Comparison of ENCODE assay signal across 25 mouse cellular contexts in the genomic region with DNA sequence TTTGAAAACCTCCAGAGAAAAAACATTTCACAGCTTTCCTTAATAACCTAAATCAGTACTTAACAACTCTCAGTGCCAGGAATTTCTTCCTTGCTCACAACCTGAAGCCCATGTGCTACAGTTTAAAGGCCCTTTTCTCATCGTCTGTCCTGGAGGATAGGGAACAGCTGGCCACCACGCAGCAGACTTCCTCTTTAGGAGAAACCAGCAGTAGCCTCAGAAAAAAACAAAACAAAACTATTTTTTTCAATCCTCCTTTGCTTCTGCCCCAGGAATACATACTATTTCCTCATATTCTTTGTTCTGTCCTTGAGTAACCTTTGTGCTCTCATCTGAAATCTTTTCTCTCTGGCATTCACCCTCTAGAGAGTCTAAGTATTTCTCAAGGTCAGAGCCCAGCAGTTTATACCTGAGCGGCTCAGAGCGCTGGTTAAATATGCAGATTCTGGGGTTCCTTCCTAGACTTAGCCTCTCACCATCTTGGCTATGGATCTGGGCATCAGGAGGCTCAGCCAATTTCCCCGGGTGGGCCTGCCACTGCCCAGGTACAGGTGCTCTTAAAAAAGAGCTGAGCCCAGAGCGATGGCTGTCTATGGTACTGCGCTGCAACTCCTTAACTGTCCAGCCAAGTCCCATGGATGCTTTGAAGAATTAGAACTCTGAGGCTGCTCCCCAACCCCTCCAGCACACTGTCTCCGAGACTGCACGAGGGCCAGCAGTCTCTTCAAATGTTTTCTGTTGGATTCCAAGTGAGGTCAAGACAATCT.
DNase-seq lines count a peak whose midpoint lies in the region; ATAC-seq and TF ChIP-seq lines count a peak whose summit lies in the region.
"Had no signal": no experiment of that assay in that cellular context is flagged by ENCODE, and none has a peak within 500 bp of the region (broad histone marks: within the 10 kb centered on the region; RNA-seq: fewer than 3 reads in every experiment).

No protein-coding gene starts in this region.

- H3K4me3 ChIP-seq in forebrain, embryonic 11.5 days (ENCODE audit: low read depth, low read length): no peak overlapping the region
- no peak overlapping the region for H3K4me3 ChIP-seq in forebrain, postnatal 0 days (ENCODE audit: low read depth, low read length)
- no peak overlapping the region for H3K4me3 ChIP-seq in kidney, postnatal 0 days (replicated peaks; ENCODE audit: low read depth, low read length)
- no peak overlapping the region for H3K4me3 ChIP-seq in brown adipose tissue, adult 24 weeks (ENCODE audit: insufficient read depth, low read depth, low read length)
- H3K4me3 ChIP-seq: forebrain, embryonic 12.5 days; heart, embryonic 12.5 days; hindbrain, embryonic 10.5 days; limb, embryonic 12.5 days; liver, embryonic 13.5 days; megakaryocyte, embryonic 14.5 days; midbrain, embryonic 13.5 days; neural tube, embryonic 12.5 days had no signal

- ATAC-seq in forebrain, embryonic 11.5 days (replicated peaks; ENCODE audit: low FRiP score): 0 out of 2 replicates have a peak, but pooled peaks have one; percentile 36
- ATAC-seq in forebrain, postnatal 0 days: no peak
- ATAC-seq in kidney, postnatal 0 days (replicated peaks; ENCODE audit: low FRiP score, low read depth): 0 out of 2 replicates have a peak, but pooled peaks have one; percentile 7
- peak; percentile 94 for ATAC-seq in granulocyte monocyte progenitor cell, adult 5-6 weeks (replicated peaks; ENCODE audit: poor library complexity, severe bottlenecking)
- ATAC-seq: hindbrain, embryonic 16.5 days; intestine, embryonic 16.5 days; midbrain, embryonic 13.5 days had no signal

- no peak for DNase-seq in forebrain, embryonic 11.5 days (ENCODE audit: low spot score)
- no peak for DNase-seq in forebrain, postnatal 0 days
- peak; percentile 52 for DNase-seq in kidney, postnatal 0 days (ENCODE audit: low spot score)
- DNase-seq in kidney, adult 11 months: no peak
- DNase-seq in thymus, postnatal 0 days (ENCODE audit: low spot score): no peak
- no peak for DNase-seq in urinary bladder, postnatal 4 days (ENCODE audit: low spot score in 2 of 2)
- DNase-seq: cerebellum, adult 9-10 months; heart, postnatal 10 days; liver, embryonic 13.5 days; lung, adult 2 months; lung, postnatal 14 days; right cerebral cortex, postnatal 14 days; thymus, postnatal 14 days had no signal

- H3K27ac ChIP-seq in forebrain, embryonic 11.5 days (ENCODE audit: low read depth, low read length): no peak overlapping the region
- H3K27ac ChIP-seq in forebrain, postnatal 0 days (ENCODE audit: low read depth, low read length): no peak overlapping the region
- no peak overlapping the region for H3K27ac ChIP-seq in kidney, postnatal 0 days
- peak overlapping the region; percentile 62; the same call in 1 of the 2 replicates for H3K27ac ChIP-seq in brown adipose tissue, adult 24 weeks (replicated peaks; ENCODE audit: low read depth, low read length)
- H3K27ac ChIP-seq: forebrain, embryonic 12.5 days; hindbrain, embryonic 10.5 days; limb, embryonic 12.5 days; liver, embryonic 13.5 days; midbrain, embryonic 13.5 days; neural tube, embryonic 12.5 days; stomach, postnatal 0 days had no signal

- no peak for TF ChIP-seq CTCF in forebrain, postnatal 0 days (IDR thresholded peaks at IDR 0.05; ENCODE audit: low read depth)
- no peak for TF ChIP-seq CTCF in kidney, postnatal 0 days (IDR thresholded peaks at IDR 0.05; ENCODE audit: low read depth)

- H3K9ac ChIP-seq in forebrain, embryonic 11.5 days (ENCODE audit: low read length): no peak overlapping the region
- H3K9ac ChIP-seq in forebrain, postnatal 0 days: no peak overlapping the region
- no peak overlapping the region for H3K9ac ChIP-seq in kidney, postnatal 0 days (ENCODE audit: low read depth, low read length)
- H3K9ac ChIP-seq: forebrain, embryonic 12.5 days; heart, embryonic 12.5 days; limb, embryonic 12.5 days; liver, embryonic 13.5 days; midbrain, embryonic 13.5 days; neural tube, embryonic 12.5 days had no signal

- H3K36me3 ChIP-seq in forebrain, embryonic 11.5 days (ENCODE audit: control insufficient read depth, insufficient read depth, low read length): no peaks in the 10 kb centered on the region
- H3K36me3 ChIP-seq in forebrain, postnatal 0 days (ENCODE audit: insufficient read depth): no peaks in the 10 kb centered on the region
- H3K36me3 ChIP-seq in kidney, postnatal 0 days (ENCODE audit: insufficient read depth, low read length): no peaks in the 10 kb centered on the region
- H3K36me3 ChIP-seq: forebrain, embryonic 12.5 days; heart, embryonic 12.5 days; hindbrain, embryonic 10.5 days; limb, embryonic 12.5 days; liver, embryonic 13.5 days; midbrain, embryonic 13.5 days; neural tube, embryonic 12.5 days had no signal

- no peak overlapping the region for H3K4me2 ChIP-seq in forebrain, embryonic 11.5 days (ENCODE audit: low read depth, low read length, severe bottlenecking)
- H3K4me2 ChIP-seq in forebrain, postnatal 0 days (ENCODE audit: low read depth): no peak overlapping the region
- no peak overlapping the region for H3K4me2 ChIP-seq in kidney, postnatal 0 days (ENCODE audit: low read length)
- H3K4me2 ChIP-seq: forebrain, embryonic 12.5 days; heart, embryonic 12.5 days; limb, embryonic 12.5 days; liver, embryonic 13.5 days; midbrain, embryonic 13.5 days; neural tube, embryonic 12.5 days had no signal

- 85% methylated on average over 9 of the region's 9 CpGs for WGBS in forebrain, embryonic 11.5 days
- WGBS in forebrain, postnatal 0 days: 82% methylated on average over 9 of the region's 9 CpGs
- 74% methylated on average over 9 of the region's 9 CpGs for WGBS in kidney, postnatal 0 days

- no peaks in the 10 kb centered on the region for H3K9me3 ChIP-seq in forebrain, embryonic 11.5 days (ENCODE audit: control insufficient read depth, low read length)
- no peaks in the 10 kb centered on the region for H3K9me3 ChIP-seq in forebrain, postnatal 0 days (ENCODE audit: low read length)
- H3K9me3 ChIP-seq in kidney, postnatal 0 days (replicated peaks; ENCODE audit: low read length): no peaks in the 10 kb centered on the region
- H3K9me3 ChIP-seq: forebrain, embryonic 12.5 days; heart, embryonic 12.5 days; hindbrain, embryonic 10.5 days; limb, embryonic 12.5 days; liver, embryonic 13.5 days; midbrain, embryonic 13.5 days; neural tube, embryonic 12.5 days had no signal

- no peaks in the 10 kb centered on the region for H3K27me3 ChIP-seq in forebrain, embryonic 11.5 days (ENCODE audit: control insufficient read depth, insufficient read depth, low read length)
- no peaks in the 10 kb centered on the region for H3K27me3 ChIP-seq in forebrain, postnatal 0 days (ENCODE audit: insufficient read depth, low read length)
- no peaks in the 10 kb centered on the region for H3K27me3 ChIP-seq in kidney, postnatal 0 days (ENCODE audit: insufficient read depth, low read length)
- H3K27me3 ChIP-seq: forebrain, embryonic 12.5 days; heart, embryonic 12.5 days; limb, embryonic 12.5 days; liver, embryonic 13.5 days; megakaryocyte, embryonic 14.5 days; midbrain, embryonic 13.5 days; neural tube, embryonic 12.5 days had no signal

- H3K4me1 ChIP-seq in forebrain, embryonic 11.5 days (replicated peaks; ENCODE audit: control insufficient read depth, insufficient read depth, low read length): no peaks in the 10 kb centered on the region
- H3K4me1 ChIP-seq in forebrain, postnatal 0 days (ENCODE audit: insufficient read depth): no peaks in the 10 kb centered on the region
- H3K4me1 ChIP-seq in kidney, postnatal 0 days (replicated peaks; ENCODE audit: insufficient read depth, low read length): 0 out of 2 replicates have a peak, but pooled peaks cover 4% of the 10 kb centered on the region
- peaks cover 5% of the 10 kb centered on the region; the same call in 1 of the 2 replicates for H3K4me1 ChIP-seq in brown adipose tissue, adult 24 weeks (ENCODE audit: control insufficient read depth, insufficient read depth, insufficient read length, low read length)
- H3K4me1 ChIP-seq: hindbrain, embryonic 10.5 days; liver, embryonic 13.5 days; megakaryocyte, embryonic 14.5 days; midbrain, embryonic 13.5 days; neural tube, embryonic 12.5 days had no signal
